Mouse (Mus musculus) neural tube, embryonic 14.5 days (tissue): ENCODE data around the gene Npnt. TPM values are rescaled to one million over a fixed set of nuclear protein-coding genes. Genes with fewer than 3 reads are reported as not detected.

Source experiments
- ATAC-seq: fragments of 200-750 bp; cut with Nextera tagmentation; 2 replicates; pipeline ENCODE4 v1.8.0; 2017; ENCODE audit warnings: low read depth, mild to moderate bottlenecking, moderate TSS enrichment, moderate library complexity
- H3K27ac ChIP-seq: fragments of 300-500 bp; sonication (generic); 2 replicates; pipeline ENCODE4 v1.5.1; 2014; ENCODE audit warnings: low read depth, mild to moderate bottlenecking, control low read depth, low read length, moderate library complexity, mixed read lengths
- H3K27me3 ChIP-seq: fragments of 300-500 bp; sonication (generic); 2 replicates; pipeline ENCODE4 v1.6.1; 2014; ENCODE audit warnings: low read length; ENCODE audit not compliant: control insufficient read depth, insufficient read depth
- H3K36me3 ChIP-seq: fragments of 300-500 bp; sonication (generic); 2 replicates; pipeline ENCODE4 v1.6.1; 2014; ENCODE audit warnings: low read length, mixed read lengths; ENCODE audit not compliant: control insufficient read depth, insufficient read depth
- H3K4me1 ChIP-seq: fragments of 300-500 bp; sonication (generic); 2 replicates; pipeline ENCODE4 v1.6.1; 2014; ENCODE audit warnings: low read length; ENCODE audit not compliant: control insufficient read depth, insufficient read depth
- H3K4me2 ChIP-seq: fragments of 300-500 bp; sonication (generic); 2 replicates; pipeline ENCODE4 v1.6.1; 2014; ENCODE audit warnings: mild to moderate bottlenecking, low read depth, low read length, control low read depth
- H3K4me3 ChIP-seq: fragments of 300-500 bp; sonication (generic); 2 replicates; pipeline ENCODE4 v1.5.1; 2014; ENCODE audit warnings: low read depth, low read length, control low read depth, mixed read lengths
- H3K9ac ChIP-seq: fragments of 300-500 bp; sonication (generic); replicated peaks from 2 replicates; pipeline ENCODE4 v1.6.1; 2014; ENCODE audit warnings: low read depth, mild to moderate bottlenecking, control low read depth, low read length, mixed read lengths
- H3K9me3 ChIP-seq: fragments of 300-500 bp; sonication (generic); 2 replicates; pipeline ENCODE4 v1.6.1; 2016; ENCODE audit warnings: low read length; ENCODE audit not compliant: control insufficient read depth
- WGBS: fragments of 180-500 bp; shearing (Covaris S2); extraction: QIAGEN DNeasy Blood & Tissue Kit; methylation state at CpG from one replicate; pipeline ENCODE4 v1.1.7; 2014; 5-methylcytosine and 5-hydroxymethylcytosine counted together
- polyA plus RNA-seq: library from polyadenylated mRNA; unstranded; fragments of >200 nt; fragmentation: Nextera tagmentation; extraction: Ambion mirVana; gene quantifications from 2 replicates; pipeline ENCODE4 v1.2.1, GENCODE M21; 2014

The Npnt gene
- polyA plus RNA-seq, 1 experiment from 2014 or later = 12.0 TPM

- H3K4me2 ChIP-seq = no peak overlapping the region
- no peaks in the 10 kb centered on the region for H3K36me3 ChIP-seq
- no peak overlapping the region for H3K27ac ChIP-seq
- WGBS = 63% methylated on average over 14 of the region's 14 CpGs
- ATAC-seq = no peak
- no peaks in the 10 kb centered on the region for H3K9me3 ChIP-seq
- no peak overlapping the region for H3K9ac ChIP-seq
- H3K4me3 ChIP-seq = no peak overlapping the region
- H3K4me1 ChIP-seq = no peaks in the 10 kb centered on the region
- no peaks in the 10 kb centered on the region for H3K27me3 ChIP-seq
Observed at GRCm38 (mm10) chr3:132876011-132876708, 73.9 kb downstream of the Npnt start.

GRCm38 (mm10) chr3:132873251-132873650 lies 76.8 kb downstream of the Npnt start:
- 70% methylated on average over 6 of the region's 6 CpGs for WGBS
- ATAC-seq = no peak
- H3K4me3 ChIP-seq = no peak overlapping the region
- H3K36me3 ChIP-seq = no peaks in the 10 kb centered on the region
- no peak overlapping the region for H3K4me2 ChIP-seq
- no peaks in the 10 kb centered on the region for H3K27me3 ChIP-seq
- no peaks in the 10 kb centered on the region for H3K9me3 ChIP-seq
- H3K9ac ChIP-seq = no peak overlapping the region
- no peak overlapping the region for H3K27ac ChIP-seq
- H3K4me1 ChIP-seq = no peaks in the 10 kb centered on the region

- no peaks in the 10 kb centered on the region for H3K27me3 ChIP-seq
- no peak for ATAC-seq
- H3K4me1 ChIP-seq = no peaks in the 10 kb centered on the region
- H3K9me3 ChIP-seq = no peaks in the 10 kb centered on the region
- H3K4me3 ChIP-seq = no peak overlapping the region
- 86% methylated on average over 9 of the region's 9 CpGs for WGBS
- no peak overlapping the region for H3K9ac ChIP-seq
- H3K4me2 ChIP-seq = no peak overlapping the region
- H3K36me3 ChIP-seq = no peaks in the 10 kb centered on the region
- no peak overlapping the region for H3K27ac ChIP-seq
Observed at GRCm38 (mm10) chr3:132871318-132871904, 78.7 kb downstream of the Npnt start.

DNA sequence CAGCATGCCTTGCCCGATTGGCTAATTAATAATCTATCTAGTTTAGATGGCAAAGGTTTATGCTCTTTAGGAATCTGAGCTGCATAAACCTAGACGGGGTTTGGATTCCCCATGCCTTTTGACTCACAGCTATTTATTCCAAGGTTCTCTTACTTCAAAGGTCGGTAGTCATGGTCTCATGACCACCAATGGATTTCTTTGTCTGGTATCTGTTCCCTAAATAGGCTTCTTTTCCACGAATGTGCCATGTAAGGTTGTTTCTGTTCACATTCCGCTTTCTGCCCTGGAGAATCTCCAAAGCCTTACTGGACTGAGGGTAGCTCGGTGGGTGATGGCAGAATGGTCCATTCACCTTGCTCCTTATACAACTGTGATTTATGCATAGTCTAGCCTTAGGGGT lies 80.0 kb downstream of the Npnt start:
- Histone ChIP-seq H3K36me3 (no peaks in the 10 kb centered on the region), H3K9ac (no peak overlapping the region), H3K4me1 (no peaks in the 10 kb centered on the region), H3K4me2 (no peak overlapping the region), H3K27ac (no peak overlapping the region), H3K9me3 (no peaks in the 10 kb centered on the region), H3K27me3 (no peaks in the 10 kb centered on the region), H3K4me3 (no peak overlapping the region)
- WGBS = 78% methylated on average over 6 of the region's 6 CpGs
- no peak for ATAC-seq

DNA sequence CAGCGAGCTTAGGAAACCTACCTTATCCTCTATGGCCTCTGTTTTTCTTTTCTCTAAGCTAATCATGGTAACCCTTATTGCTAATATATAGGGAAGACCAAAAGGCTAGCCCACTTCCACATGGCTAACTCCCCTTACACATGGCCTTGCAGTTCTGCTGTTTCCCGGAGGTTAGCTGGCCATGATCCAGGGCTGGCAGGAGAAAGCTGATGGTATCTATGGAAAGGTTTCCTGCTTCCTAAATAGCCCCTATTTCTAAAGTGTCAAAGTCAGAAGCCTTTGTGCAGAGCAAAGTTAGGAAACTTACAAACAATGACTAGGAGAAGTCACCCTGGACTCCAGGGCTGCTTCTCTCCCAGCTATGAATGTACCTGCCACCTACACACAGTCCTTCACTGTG lies 81.3 kb downstream of the Npnt start:
- no peak for ATAC-seq
- no peak overlapping the region for H3K4me3 ChIP-seq
- no peak overlapping the region for H3K9ac ChIP-seq
- H3K36me3 ChIP-seq = no peaks in the 10 kb centered on the region
- no peaks in the 10 kb centered on the region for H3K4me1 ChIP-seq
- H3K4me2 ChIP-seq = no peak overlapping the region
- H3K9me3 ChIP-seq = no peaks in the 10 kb centered on the region
- H3K27me3 ChIP-seq = no peaks in the 10 kb centered on the region
- 79% methylated on average over 2 of the region's 2 CpGs for WGBS
- no peak overlapping the region for H3K27ac ChIP-seq

GRCm38 (mm10) chr3:132866984-132867383 lies 83.1 kb downstream of the Npnt start:
- H3K4me2 ChIP-seq = no peak overlapping the region
- H3K36me3 ChIP-seq = no peaks in the 10 kb centered on the region
- no peak overlapping the region for H3K27ac ChIP-seq
- no peaks in the 10 kb centered on the region for H3K4me1 ChIP-seq
- no peak for ATAC-seq
- no peaks in the 10 kb centered on the region for H3K9me3 ChIP-seq
- WGBS = 94% methylated on average over 3 of the region's 3 CpGs
- H3K9ac ChIP-seq = no peak overlapping the region
- no peaks in the 10 kb centered on the region for H3K27me3 ChIP-seq
- no peak overlapping the region for H3K4me3 ChIP-seq

- H3K9me3 ChIP-seq = no peaks in the 10 kb centered on the region
- no peak overlapping the region for H3K4me2 ChIP-seq
- 92% methylated on average over 4 of the region's 4 CpGs for WGBS
- no peaks in the 10 kb centered on the region for H3K27me3 ChIP-seq
- H3K27ac ChIP-seq = no peak overlapping the region
- H3K9ac ChIP-seq = no peak overlapping the region
- no peak overlapping the region for H3K4me3 ChIP-seq
- no peaks in the 10 kb centered on the region for H3K4me1 ChIP-seq
- no peak for ATAC-seq
- no peaks in the 10 kb centered on the region for H3K36me3 ChIP-seq
Observed at GRCm38 (mm10) chr3:132865596-132865995, 84.5 kb downstream of the Npnt start.

DNA sequence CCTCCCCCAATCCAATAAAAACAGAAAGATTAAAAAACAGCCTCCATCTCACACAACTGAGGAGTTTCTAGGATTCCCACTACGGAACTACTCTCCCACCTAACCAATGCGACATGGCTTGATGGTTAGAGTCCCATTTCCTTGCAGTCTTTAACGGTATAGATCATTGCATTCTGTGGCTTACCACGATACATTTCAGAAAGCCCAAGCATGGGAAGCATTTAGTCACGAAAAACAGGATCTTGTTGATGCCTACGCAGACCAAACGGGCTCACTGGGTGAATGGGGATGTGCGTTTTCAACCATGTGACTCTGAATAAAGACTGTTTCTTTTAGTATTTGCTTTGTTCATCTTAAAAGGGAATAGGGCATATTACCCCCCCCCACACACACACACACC lies 85.1 kb downstream of the Npnt start:
- no peaks in the 10 kb centered on the region for H3K27me3 ChIP-seq
- 86% methylated on average over 8 of the region's 8 CpGs for WGBS

DNA sequence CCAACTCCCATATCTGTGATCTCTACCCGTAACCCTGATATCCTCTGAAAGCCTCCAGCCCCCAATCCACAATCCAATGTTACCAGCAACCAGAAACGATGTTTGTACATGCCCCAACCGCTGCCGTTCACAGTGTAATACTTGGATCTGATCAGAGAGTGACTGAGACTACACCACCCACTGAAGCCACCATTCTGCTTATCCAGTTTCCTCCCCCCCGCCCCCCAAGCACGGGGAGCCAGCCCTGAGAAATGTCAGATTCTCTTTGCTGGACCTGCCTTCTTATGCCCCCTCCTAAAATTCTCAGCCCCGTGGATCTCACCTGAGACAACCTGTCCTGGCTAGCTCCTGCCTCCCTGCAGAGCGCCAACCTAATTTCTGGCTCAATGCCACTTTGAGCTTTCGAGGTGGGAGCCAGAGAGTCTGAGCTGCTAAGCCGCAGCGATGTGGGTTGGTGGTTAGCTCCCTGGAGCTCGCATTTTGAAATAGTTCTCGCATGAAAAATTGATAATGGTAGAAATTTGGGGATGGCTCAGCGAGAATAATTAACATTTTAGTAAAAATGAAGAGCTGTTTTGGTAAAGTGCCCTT lies 85.7 kb downstream of the Npnt start:
- H3K27me3 ChIP-seq = no peaks in the 10 kb centered on the region
- H3K9ac ChIP-seq = no peak overlapping the region
- H3K4me3 ChIP-seq = no peak overlapping the region
- no peak for ATAC-seq
- no peaks in the 10 kb centered on the region for H3K4me1 ChIP-seq
- WGBS = 84% methylated on average over 14 of the region's 14 CpGs
- H3K27ac ChIP-seq = no peak overlapping the region
- H3K36me3 ChIP-seq = no peaks in the 10 kb centered on the region
- H3K4me2 ChIP-seq = no peak overlapping the region
- no peaks in the 10 kb centered on the region for H3K9me3 ChIP-seq

More for the DNA sequence above, 85.1 kb downstream of the Npnt start:
- H3K27ac ChIP-seq = no peak overlapping the region
- H3K36me3 ChIP-seq = no peaks in the 10 kb centered on the region
- no peak overlapping the region for H3K4me2 ChIP-seq
- no peaks in the 10 kb centered on the region for H3K4me1 ChIP-seq
- H3K9me3 ChIP-seq = no peaks in the 10 kb centered on the region
- no peak overlapping the region for H3K9ac ChIP-seq
- no peak overlapping the region for H3K4me3 ChIP-seq
- no peak for ATAC-seq
